Mouse (Mus musculus): ENCODE measurements at regions not wholly inside any gene's neighbourhood (a gene's known extent, or its start where the extent isn't known, plus 50 kb on each side); places are given as distances from the start of the nearest gene placed in this dataset.
A peak's percentile ranks its signal among the peaks of the same experiment; 100 is the strongest.
"Not testable (repeated sequence)": the region's sequence is repeated elsewhere in the genome, so short reads cannot be mapped to it uniquely, and the experiment has no call there.

- H3K36me3 ChIP-seq = no peaks in the 10 kb centered on the region
- H3K27me3 ChIP-seq = no peaks in the 10 kb centered on the region
- H3K9ac ChIP-seq = no peak overlapping the region
- ATAC-seq (replicated peaks; ENCODE audit: insufficient number of reproducible peaks, insufficient read depth, low FRiP score, low read depth) = no peak
- no peak overlapping the region for H3K4me3 ChIP-seq
- no peak overlapping the region for H3K4me2 ChIP-seq
- no peak overlapping the region for H3K27ac ChIP-seq
- no peaks in the 10 kb centered on the region for H3K4me1 ChIP-seq (replicated peaks)
- no peaks in the 10 kb centered on the region for H3K9me3 ChIP-seq (replicated peaks)
- 55% methylated on average over 1 of the region's 1 CpGs for WGBS
Measured at GRCm38 (mm10) chr10:46730601-46731000, 1153.0 kb downstream of the Hace1 start.

GRCm38 (mm10) chr10:46733760-46734265 is 1156.2 kb downstream of the Hace1 start:
- no peaks in the 10 kb centered on the region for H3K4me1 ChIP-seq (replicated peaks)
- H3K9me3 ChIP-seq (replicated peaks) = no peaks in the 10 kb centered on the region
- 35% methylated on average over 2 of the region's 2 CpGs for WGBS
- no peak for ATAC-seq (replicated peaks; ENCODE audit: insufficient number of reproducible peaks, insufficient read depth, low FRiP score, low read depth)
- H3K27ac ChIP-seq = no peak overlapping the region
- H3K4me2 ChIP-seq = no peak overlapping the region
- no peaks in the 10 kb centered on the region for H3K27me3 ChIP-seq
- H3K36me3 ChIP-seq = no peaks in the 10 kb centered on the region
- no peak overlapping the region for H3K4me3 ChIP-seq
- H3K9ac ChIP-seq = no peak overlapping the region

GRCm38 (mm10) chr10:46741098-46741497 is 1163.5 kb downstream of the Hace1 start:
- Histone ChIP-seq H3K36me3 (no peaks in the 10 kb centered on the region), H3K9ac (no peak overlapping the region), H3K27ac (no peak overlapping the region), H3K4me2 (no peak overlapping the region), H3K27me3 (no peaks in the 10 kb centered on the region), H3K9me3 (replicated peaks) (0 out of 2 replicates have a peak, but pooled peaks cover 6% of the 10 kb centered on the region), H3K4me1 (replicated peaks) (no peaks in the 10 kb centered on the region), H3K4me3 (no peak overlapping the region)
- 83% methylated on average over 3 of the region's 3 CpGs for WGBS
- no peak for ATAC-seq (replicated peaks; ENCODE audit: insufficient number of reproducible peaks, insufficient read depth, low FRiP score, low read depth)

GRCm38 (mm10) chr10:46742131-46742530 is 1164.5 kb downstream of the Hace1 start:
- Histone ChIP-seq H3K27me3 (no peaks in the 10 kb centered on the region), H3K36me3 (no peaks in the 10 kb centered on the region), H3K4me2 (no peak overlapping the region), H3K9ac (no peak overlapping the region), H3K27ac (no peak overlapping the region), H3K9me3 (replicated peaks) (0 out of 2 replicates have a peak, but pooled peaks cover 6% of the 10 kb centered on the region), H3K4me1 (replicated peaks) (no peaks in the 10 kb centered on the region), H3K4me3 (no peak overlapping the region)
- WGBS = 55% methylated on average over 3 of the region's 3 CpGs
- no peak for ATAC-seq (replicated peaks; ENCODE audit: insufficient number of reproducible peaks, insufficient read depth, low FRiP score, low read depth)

- H3K27me3 ChIP-seq = no peaks in the 10 kb centered on the region
Measured at GRCm38 (mm10) chr10:46760923-46761322, 1183.3 kb downstream of the Hace1 start.

GRCm38 (mm10) chr10:46778729-46779128 is 1201.1 kb downstream of the Hace1 start:
- Histone ChIP-seq H3K9me3 (replicated peaks) (no peaks in the 10 kb centered on the region), H3K27me3 (no peaks in the 10 kb centered on the region), H3K36me3 (no peaks in the 10 kb centered on the region), H3K4me2 (no peak overlapping the region), H3K9ac (no peak overlapping the region), H3K27ac (no peak overlapping the region), H3K4me3 (no peak overlapping the region), H3K4me1 (replicated peaks) (no peaks in the 10 kb centered on the region)
- ATAC-seq (replicated peaks; ENCODE audit: insufficient number of reproducible peaks, insufficient read depth, low FRiP score, low read depth) = no peak
- WGBS = 74% methylated on average over 2 of the region's 2 CpGs

More at GRCm38 (mm10) chr10:46760923-46761322, 1183.3 kb downstream of the Hace1 start:
- no peak overlapping the region for H3K4me3 ChIP-seq
- 71% methylated on average over 1 of the region's 1 CpGs for WGBS
- no peaks in the 10 kb centered on the region for H3K4me1 ChIP-seq (replicated peaks)
- H3K9ac ChIP-seq = no peak overlapping the region
- H3K4me2 ChIP-seq = no peak overlapping the region
- no peaks in the 10 kb centered on the region for H3K36me3 ChIP-seq
- H3K27ac ChIP-seq = no peak overlapping the region
- ATAC-seq (replicated peaks; ENCODE audit: insufficient number of reproducible peaks, insufficient read depth, low FRiP score, low read depth) = no peak
- H3K9me3 ChIP-seq (replicated peaks) = no peaks in the 10 kb centered on the region

GRCm38 (mm10) chr10:46785723-46786122 is 1208.1 kb downstream of the Hace1 start:
- H3K9me3 ChIP-seq (replicated peaks); H3K27me3 ChIP-seq; H3K4me2 ChIP-seq; H3K4me1 ChIP-seq (replicated peaks); H3K4me3 ChIP-seq; H3K9ac ChIP-seq; H3K36me3 ChIP-seq: not testable (repeated sequence)
- H3K27ac ChIP-seq = peak overlapping the region; percentile 79
- 9% methylated on average over 7 of the region's 7 CpGs for WGBS
- peak; percentile 81 for ATAC-seq (replicated peaks; ENCODE audit: insufficient number of reproducible peaks, insufficient read depth, low FRiP score, low read depth)

GRCm38 (mm10) chr10:46814271-46814670 is 1236.6 kb downstream of the Hace1 start:
- H3K4me1 ChIP-seq (replicated peaks) = no peaks in the 10 kb centered on the region
- H3K27ac ChIP-seq = no peak overlapping the region
- H3K36me3 ChIP-seq = no peaks in the 10 kb centered on the region
- WGBS = 59% methylated on average over 1 of the region's 1 CpGs
- no peaks in the 10 kb centered on the region for H3K27me3 ChIP-seq
- no peak overlapping the region for H3K9ac ChIP-seq
- no peaks in the 10 kb centered on the region for H3K9me3 ChIP-seq (replicated peaks)
- no peak for ATAC-seq (replicated peaks; ENCODE audit: insufficient number of reproducible peaks, insufficient read depth, low FRiP score, low read depth)
- H3K4me2 ChIP-seq = no peak overlapping the region
- no peak overlapping the region for H3K4me3 ChIP-seq

- no peak overlapping the region for H3K27ac ChIP-seq
- H3K4me3 ChIP-seq = no peak overlapping the region
- no peaks in the 10 kb centered on the region for H3K4me1 ChIP-seq (replicated peaks)
- H3K9me3 ChIP-seq (replicated peaks) = no peaks in the 10 kb centered on the region
- no peaks in the 10 kb centered on the region for H3K36me3 ChIP-seq
- 79% methylated on average over 2 of the region's 2 CpGs for WGBS
- no peak overlapping the region for H3K4me2 ChIP-seq
- no peaks in the 10 kb centered on the region for H3K27me3 ChIP-seq
- H3K9ac ChIP-seq = no peak overlapping the region
- ATAC-seq (replicated peaks; ENCODE audit: insufficient number of reproducible peaks, insufficient read depth, low FRiP score, low read depth) = no peak
Measured at GRCm38 (mm10) chr10:46819133-46819532, 1241.5 kb downstream of the Hace1 start.

GRCm38 (mm10) chr10:46819965-46820364 is 1242.3 kb downstream of the Hace1 start:
- H3K4me2 ChIP-seq = no peak overlapping the region
- H3K9ac ChIP-seq = no peak overlapping the region
- WGBS = 85% methylated on average over 1 of the region's 1 CpGs
- no peaks in the 10 kb centered on the region for H3K27me3 ChIP-seq
- ATAC-seq (replicated peaks; ENCODE audit: insufficient number of reproducible peaks, insufficient read depth, low FRiP score, low read depth) = no peak
- no peaks in the 10 kb centered on the region for H3K36me3 ChIP-seq
- H3K4me3 ChIP-seq = no peak overlapping the region
- H3K9me3 ChIP-seq (replicated peaks) = no peaks in the 10 kb centered on the region
- no peaks in the 10 kb centered on the region for H3K4me1 ChIP-seq (replicated peaks)
- H3K27ac ChIP-seq = no peak overlapping the region

GRCm38 (mm10) chr10:46823837-46824236 is 1246.2 kb downstream of the Hace1 start:
- H3K9me3 ChIP-seq (replicated peaks) = no peaks in the 10 kb centered on the region
- no peak overlapping the region for H3K27ac ChIP-seq
- no peaks in the 10 kb centered on the region for H3K27me3 ChIP-seq
- H3K9ac ChIP-seq = no peak overlapping the region
- no peaks in the 10 kb centered on the region for H3K4me1 ChIP-seq (replicated peaks)
- H3K4me2 ChIP-seq = no peak overlapping the region
- H3K36me3 ChIP-seq = no peaks in the 10 kb centered on the region
- H3K4me3 ChIP-seq = no peak overlapping the region
- WGBS = 63% methylated on average over 1 of the region's 1 CpGs
- ATAC-seq (replicated peaks; ENCODE audit: insufficient number of reproducible peaks, insufficient read depth, low FRiP score, low read depth) = no peak

- Histone ChIP-seq H3K4me1 (replicated peaks) (no peaks in the 10 kb centered on the region), H3K4me2 (no peak overlapping the region), H3K9ac (no peak overlapping the region), H3K27me3 (no peaks in the 10 kb centered on the region), H3K36me3 (no peaks in the 10 kb centered on the region), H3K4me3 (no peak overlapping the region), H3K27ac (no peak overlapping the region), H3K9me3 (replicated peaks) (no peaks in the 10 kb centered on the region)
- 64% methylated on average over 3 of the region's 3 CpGs for WGBS
- ATAC-seq (replicated peaks; ENCODE audit: insufficient number of reproducible peaks, insufficient read depth, low FRiP score, low read depth) = no peak
Measured at GRCm38 (mm10) chr10:46826012-46826411, 1248.4 kb downstream of the Hace1 start.

All from heart, embryonic 15.5 days (tissue).